Mouse (Mus musculus): ENCODE data around the gene Cacna2d2.

Gene Cacna2d2

GRCm38 (mm10) chr9:107400666-107401285 lies 1.4 kb downstream of the Cacna2d2 start:
- DNase-seq (ENCODE audit: inconsistent age in 2 of 2, low spot score in 1 of 2): peak in 1 of 2 experiments; percentile 28

GRCm38 (mm10) chr9:107403116-107403515 lies 3.7 kb downstream of the Cacna2d2 start:
- DNase-seq (ENCODE audit: inconsistent age in 2 of 2, low spot score in 1 of 2): no peak

- DNase-seq (ENCODE audit: inconsistent age in 2 of 2, low spot score in 1 of 2): no peak
These were observed 10.0 kb downstream of the Cacna2d2 start for GRCm38 (mm10) chr9:107409449-107409848.

GRCm38 (mm10) chr9:107417106-107417505 lies 17.7 kb downstream of the Cacna2d2 start:
- DNase-seq (ENCODE audit: inconsistent age in 2 of 2, low spot score in 1 of 2): no peak

- DNase-seq (ENCODE audit: inconsistent age in 2 of 2, low spot score in 1 of 2): no peak
These were observed 20.3 kb downstream of the Cacna2d2 start for GRCm38 (mm10) chr9:107419491-107420244.

- no peak for DNase-seq (ENCODE audit: inconsistent age in 2 of 2, low spot score in 1 of 2)
These were observed 21.5 kb downstream of the Cacna2d2 start for GRCm38 (mm10) chr9:107420898-107421297.

- no peak for DNase-seq (ENCODE audit: inconsistent age in 2 of 2, low spot score in 1 of 2)
These were observed 23.5 kb downstream of the Cacna2d2 start for GRCm38 (mm10) chr9:107422878-107423277.

GRCm38 (mm10) chr9:107424485-107425175 lies 25.2 kb downstream of the Cacna2d2 start:
- DNase-seq (ENCODE audit: inconsistent age in 2 of 2, low spot score in 1 of 2): no peak

- no peak for DNase-seq (ENCODE audit: inconsistent age in 2 of 2, low spot score in 1 of 2)
These were observed 28.5 kb downstream of the Cacna2d2 start for GRCm38 (mm10) chr9:107427876-107428275.

GRCm38 (mm10) chr9:107428451-107429186 lies 29.2 kb downstream of the Cacna2d2 start:
- DNase-seq (ENCODE audit: inconsistent age in 2 of 2, low spot score in 1 of 2): peak; percentile 31 to 63

- DNase-seq (ENCODE audit: inconsistent age in 2 of 2, low spot score in 1 of 2): no peak
These were observed 31.0 kb downstream of the Cacna2d2 start for GRCm38 (mm10) chr9:107430445-107430844.

GRCm38 (mm10) chr9:107432546-107432945 lies 33.1 kb downstream of the Cacna2d2 start:
- no peak for DNase-seq (ENCODE audit: inconsistent age in 2 of 2, low spot score in 1 of 2)

- no peak for DNase-seq (ENCODE audit: inconsistent age in 2 of 2, low spot score in 1 of 2)
These were observed 35.4 kb downstream of the Cacna2d2 start for GRCm38 (mm10) chr9:107434851-107435250.

GRCm38 (mm10) chr9:107435285-107435684 lies 35.9 kb downstream of the Cacna2d2 start:
- DNase-seq (ENCODE audit: inconsistent age in 2 of 2, low spot score in 1 of 2): no peak

GRCm38 (mm10) chr9:107442891-107443290 lies 43.5 kb downstream of the Cacna2d2 start:
- DNase-seq (ENCODE audit: inconsistent age in 2 of 2, low spot score in 1 of 2): no peak

- DNase-seq (ENCODE audit: inconsistent age in 2 of 2, low spot score in 1 of 2): no peak
These were observed 43.9 kb downstream of the Cacna2d2 start for GRCm38 (mm10) chr9:107443324-107443723.

GRCm38 (mm10) chr9:107445011-107445471 lies 45.6 kb downstream of the Cacna2d2 start:
- no peak for DNase-seq (ENCODE audit: inconsistent age in 2 of 2, low spot score in 1 of 2)

GRCm38 (mm10) chr9:107448805-107449517 lies 49.5 kb downstream of the Cacna2d2 start:
- peak in 1 of 2 experiments; percentile 40 for DNase-seq (ENCODE audit: inconsistent age in 2 of 2, low spot score in 1 of 2)

- DNase-seq (ENCODE audit: inconsistent age in 2 of 2, low spot score in 1 of 2): no peak
These were observed 52.0 kb downstream of the Cacna2d2 start for GRCm38 (mm10) chr9:107451400-107451799.

GRCm38 (mm10) chr9:107451891-107452521 lies 52.6 kb downstream of the Cacna2d2 start:
- no peak for DNase-seq (ENCODE audit: inconsistent age in 2 of 2, low spot score in 1 of 2)

All from adrenal gland, adult (tissue).